Mouse (Mus musculus) fat pad, adult 2 months (tissue): ENCODE measurements around the gene Gm49384.
"Not testable (repeated sequence)": the region's sequence is repeated elsewhere in the genome, so short reads cannot be mapped to it uniquely, and the experiment has no call there.

Experiments used
- DNase-seq: peaks from one replicate; pipeline ENCODE4 v3.0.0-alpha.2; 2011; ENCODE audit warnings: low read depth, low spot score; ENCODE audit errors: extremely low read depth

The Gm49384 gene

DNA sequence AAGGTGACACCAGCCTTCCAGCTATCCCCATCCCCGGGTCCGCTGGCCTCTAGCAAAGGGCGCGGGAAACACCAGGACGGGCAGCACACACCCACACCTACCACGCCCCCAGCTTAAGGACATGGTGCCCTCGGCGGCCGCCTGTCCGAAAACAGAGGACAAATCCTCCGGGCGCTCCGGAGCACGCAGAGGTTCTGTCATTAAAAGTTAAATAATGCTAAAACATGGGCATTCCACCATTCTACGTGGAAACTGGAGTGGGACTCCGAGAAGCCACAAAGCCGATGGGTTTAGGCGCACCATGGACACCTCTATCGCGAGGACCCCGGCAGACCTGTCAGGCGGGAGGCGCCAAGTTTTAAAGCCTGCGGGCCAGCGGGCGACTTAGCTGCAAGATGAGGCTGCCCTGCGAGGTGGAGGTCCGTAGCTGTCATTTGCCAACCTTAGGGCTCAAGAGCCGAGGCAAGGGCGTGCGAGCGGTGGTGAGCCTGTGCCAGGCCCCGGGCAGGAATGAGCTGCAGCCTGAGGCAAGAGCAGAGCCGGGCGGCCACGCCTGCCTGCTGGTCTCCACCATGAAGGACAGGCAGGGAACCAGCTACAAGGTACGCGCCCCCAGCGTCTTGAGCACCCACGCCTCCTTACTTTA is 35.5 kb downstream of the Gm49384 start, which contains the start of gene Lrr1:
Gene Lrr1, plus strand, starts transcription at position 354 of the 646 bp plus-strand sequence.
- no peak for DNase-seq

DNA sequence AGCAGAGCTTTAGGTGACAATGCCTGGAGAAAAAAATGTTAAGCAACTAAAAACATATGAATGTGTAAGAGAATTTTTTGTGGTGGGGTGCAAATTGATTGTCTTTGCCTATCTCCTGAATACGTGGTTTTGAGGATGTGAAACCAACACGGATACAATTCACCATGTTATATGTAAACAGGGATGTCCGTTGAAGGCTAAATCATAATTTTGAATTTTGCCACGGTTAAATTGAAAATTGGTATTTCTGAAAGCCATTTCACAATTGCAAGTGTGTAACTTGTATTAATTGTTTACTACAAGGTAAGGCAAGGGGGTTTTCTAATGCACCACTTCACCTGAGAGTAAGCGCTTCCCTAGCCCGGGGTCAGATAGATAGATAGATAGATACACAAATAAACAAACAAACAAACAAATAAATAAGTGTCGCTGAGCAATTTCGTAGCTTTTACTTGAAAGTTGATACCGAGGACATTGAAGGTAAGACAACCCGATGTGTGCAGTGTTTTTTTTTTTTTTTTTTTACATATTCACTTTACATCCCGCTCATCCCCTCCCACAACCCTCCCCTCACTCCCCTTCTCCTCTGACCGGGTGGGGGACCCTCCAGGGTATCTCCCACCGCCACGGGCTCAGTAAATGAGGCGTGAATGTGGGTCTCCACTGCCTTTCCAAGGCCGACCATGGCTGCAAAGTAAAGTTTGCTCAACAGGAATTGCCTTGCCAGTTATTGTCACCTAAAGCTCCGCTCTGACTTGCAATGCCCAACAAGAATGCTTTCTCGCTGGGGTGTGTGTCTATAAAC is 36.2 kb downstream of the Gm49384 start:
- DNase-seq: no peak

DNA sequence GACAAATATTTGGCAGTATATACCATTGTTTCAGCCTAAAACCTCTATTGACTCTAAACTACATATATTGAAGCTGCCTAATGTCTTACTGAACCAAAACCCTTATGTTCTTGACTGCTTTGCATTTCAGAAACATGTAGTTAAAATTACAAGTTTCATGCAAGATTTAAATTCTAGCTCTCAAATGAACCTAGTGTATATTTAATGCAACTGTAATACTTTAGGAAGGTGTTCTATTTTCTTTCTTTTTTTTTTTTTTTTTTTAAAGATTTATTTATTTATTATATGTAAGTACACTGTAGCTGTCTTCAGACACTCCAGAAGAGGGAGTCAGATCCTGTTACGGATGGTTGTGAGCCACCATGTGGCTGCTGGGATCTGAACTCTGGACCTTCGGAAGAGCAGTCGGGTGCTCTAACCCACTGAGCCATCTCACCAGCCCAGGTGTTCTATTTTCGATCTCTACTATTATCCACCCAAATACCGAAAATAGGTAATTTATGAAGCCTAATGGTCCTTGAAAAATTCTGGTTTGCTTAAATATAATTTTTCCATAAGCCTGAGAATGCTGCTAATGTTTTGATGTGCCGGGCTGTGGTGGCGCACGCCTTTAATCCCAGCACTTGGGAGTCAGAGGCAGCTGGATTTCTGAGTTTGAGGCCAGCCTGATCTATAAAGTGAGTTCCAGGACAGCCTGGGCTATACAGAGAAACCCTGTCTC is 37.0 kb downstream of the Gm49384 start:
- not testable (repeated sequence) for DNase-seq

DNA sequence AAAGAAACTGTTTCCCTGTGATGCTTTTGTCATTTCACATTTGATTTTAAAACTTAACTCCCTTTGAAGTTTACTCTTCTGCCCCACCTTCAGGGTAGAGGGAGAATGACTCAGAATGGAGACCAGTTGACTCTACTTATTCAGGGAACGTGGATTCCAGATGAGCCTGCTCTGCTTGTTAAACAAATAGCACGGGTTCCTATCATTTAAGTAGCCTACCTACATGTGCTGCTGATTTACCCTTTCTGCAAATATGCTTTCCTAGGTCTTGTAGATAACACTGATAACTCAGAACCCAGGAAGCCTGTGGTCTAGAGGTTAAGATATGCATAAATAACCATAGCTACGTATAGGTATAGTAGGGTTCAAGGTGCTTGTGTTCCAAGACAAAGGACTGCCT is 39.2 kb downstream of the Gm49384 start:
- no peak for DNase-seq

DNA sequence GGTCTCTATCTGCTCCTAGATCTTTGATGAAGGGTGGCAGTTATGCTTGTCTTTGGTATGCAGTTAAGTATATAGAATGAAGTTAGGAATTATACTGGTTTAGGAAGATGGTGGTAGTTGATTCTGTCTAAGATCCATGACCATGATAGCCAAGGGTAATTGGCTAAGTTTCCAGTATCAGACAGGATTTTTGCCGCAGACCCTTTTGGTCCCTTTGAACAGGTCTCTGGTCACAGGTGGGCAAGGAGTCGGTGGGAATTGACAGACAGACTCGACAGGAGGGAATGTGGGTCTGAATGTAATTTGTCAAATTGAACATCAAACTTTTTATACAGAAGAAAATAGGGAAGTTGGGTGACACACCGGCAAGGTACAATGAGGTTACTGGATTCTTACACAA is 40.5 kb downstream of the Gm49384 start:
- DNase-seq: not testable (repeated sequence)

DNA sequence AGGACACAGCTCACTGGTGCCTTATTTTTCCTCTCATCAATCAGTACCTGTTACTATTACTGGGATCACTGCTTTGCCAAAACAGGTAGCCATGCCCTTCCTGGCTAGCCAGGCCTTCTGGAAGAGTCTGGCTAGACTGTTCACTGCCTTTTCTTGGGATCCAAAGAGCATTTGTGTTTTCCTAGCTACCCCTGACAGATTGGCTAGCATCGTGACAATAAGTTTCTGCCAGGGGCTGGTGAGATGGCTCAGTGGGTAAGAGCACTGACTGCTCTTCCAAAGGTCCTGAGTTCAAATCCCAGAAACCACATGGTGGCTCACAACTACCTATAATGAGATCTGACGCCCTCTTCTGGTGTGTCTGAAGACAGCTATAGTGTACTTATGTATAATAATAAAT is 43.4 kb downstream of the Gm49384 start:
- not testable (repeated sequence) for DNase-seq

DNA sequence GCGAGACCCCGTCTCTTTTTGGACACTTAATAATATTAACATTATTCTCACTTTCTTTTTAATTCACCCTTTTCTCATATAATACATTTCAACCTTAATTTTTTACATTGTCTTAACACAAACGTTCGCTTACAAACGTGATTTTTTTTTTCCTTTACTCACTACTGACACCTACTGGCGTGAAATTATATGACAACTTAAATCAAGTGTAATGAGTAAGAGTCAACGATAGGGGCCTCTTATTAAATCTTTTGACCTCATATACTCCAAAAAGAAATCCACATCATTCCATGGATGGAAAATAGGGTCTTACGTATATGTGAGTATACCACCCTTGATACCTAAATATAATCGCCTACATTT is 44.5 kb downstream of the Gm49384 start:
- DNase-seq: no peak

DNA sequence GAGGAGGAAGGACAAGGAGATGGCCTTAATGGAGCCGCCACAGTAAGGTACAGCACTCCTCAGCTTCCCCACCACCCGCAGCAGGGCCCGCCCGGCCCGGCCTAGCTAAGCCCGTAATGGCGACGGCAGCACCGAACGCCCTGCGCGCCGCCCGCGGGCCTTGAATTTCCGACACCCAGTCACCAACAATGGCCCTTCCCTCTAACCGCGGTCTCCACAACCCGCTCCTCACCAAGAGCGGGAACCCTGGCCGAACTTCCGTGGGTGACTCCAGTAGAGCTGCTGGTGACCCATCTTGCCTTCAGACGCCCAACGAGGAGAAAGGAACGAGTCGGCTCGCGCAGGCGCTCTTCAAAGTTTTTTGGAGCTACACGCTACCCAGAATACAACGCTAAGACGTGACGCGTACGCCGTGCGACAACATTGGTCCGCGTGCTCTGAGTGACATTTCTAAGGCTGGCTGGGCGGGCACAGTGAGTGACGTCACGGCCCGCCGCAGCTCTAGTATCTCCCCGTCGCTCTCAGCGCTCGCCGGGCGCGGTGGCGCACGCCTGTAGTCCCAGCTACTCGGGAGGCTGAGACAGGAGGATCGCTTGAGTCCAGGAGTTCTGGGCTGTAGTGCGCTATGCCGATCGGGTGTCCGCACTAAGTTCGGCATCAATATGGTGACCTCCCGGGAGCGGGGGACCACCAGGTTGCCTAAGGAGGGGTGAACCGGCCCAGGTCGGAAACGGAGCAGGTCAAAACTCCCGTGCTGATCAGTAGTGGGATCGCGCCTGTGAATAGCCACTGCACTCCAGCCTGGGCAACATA is 45.1 kb downstream of the Gm49384 start, which contains the start of gene Rps29:
Gene Rps29, minus strand, starts transcription at position 422 of the 813 bp plus-strand sequence.
- peak; percentile 87 for DNase-seq

DNA sequence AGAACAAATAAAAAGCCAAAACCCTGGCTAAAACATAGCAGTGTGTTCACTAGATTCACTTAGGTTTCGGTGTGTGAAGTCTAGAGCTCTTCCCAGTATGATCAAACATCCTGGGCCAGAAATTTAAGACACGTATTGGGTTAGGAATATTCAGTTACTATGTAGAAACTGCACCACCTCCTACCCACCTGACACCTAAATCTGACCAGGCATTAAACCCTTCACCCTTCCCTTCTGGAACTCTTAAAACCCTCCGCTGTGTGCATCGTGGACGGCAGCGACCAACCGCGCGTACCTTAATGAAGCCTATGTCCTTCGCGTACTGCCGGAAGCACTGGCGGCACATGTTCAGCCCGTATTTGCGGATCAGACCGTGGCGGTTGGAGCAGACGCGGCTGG is 45.7 kb downstream of the Gm49384 start:
- DNase-seq: no peak

DNA sequence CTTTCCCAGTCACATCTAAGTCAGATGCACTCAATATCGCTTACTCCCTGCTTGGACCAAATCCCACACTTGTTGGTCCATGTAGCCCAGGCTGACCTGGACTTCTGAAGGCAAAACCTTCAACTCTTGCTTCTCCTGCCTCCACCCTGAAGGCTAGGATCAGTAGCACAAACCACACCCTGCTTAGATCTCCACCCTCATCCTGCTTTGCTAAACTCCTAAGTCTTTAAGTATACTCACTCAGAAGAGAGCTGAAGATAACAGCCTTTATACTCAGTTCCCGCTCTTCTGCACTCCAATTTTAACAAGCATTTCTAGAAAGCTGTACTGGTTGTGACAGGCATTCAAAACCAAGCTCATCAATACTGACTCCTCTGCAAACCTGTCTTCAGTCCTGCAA is 47.0 kb downstream of the Gm49384 start:
- DNase-seq: no peak

DNA sequence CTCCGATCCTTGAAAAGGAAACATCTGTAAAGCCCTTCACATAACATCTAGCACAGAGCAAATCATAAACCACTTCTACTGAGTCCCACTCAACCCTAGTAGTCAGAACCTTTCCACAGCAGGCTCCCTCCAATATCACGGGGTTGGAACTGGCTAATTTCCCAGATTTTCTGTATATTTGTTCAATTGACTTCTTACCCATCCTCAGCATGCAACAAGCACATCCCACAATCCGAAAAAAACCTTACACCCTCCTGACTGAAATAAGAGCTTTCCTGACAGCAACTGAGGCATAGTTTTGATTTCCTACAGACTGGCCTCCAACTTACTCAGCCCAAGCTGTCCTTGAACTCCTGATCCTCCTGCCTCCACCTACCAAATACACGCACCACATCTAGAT is 47.6 kb downstream of the Gm49384 start:
- no peak for DNase-seq

DNA sequence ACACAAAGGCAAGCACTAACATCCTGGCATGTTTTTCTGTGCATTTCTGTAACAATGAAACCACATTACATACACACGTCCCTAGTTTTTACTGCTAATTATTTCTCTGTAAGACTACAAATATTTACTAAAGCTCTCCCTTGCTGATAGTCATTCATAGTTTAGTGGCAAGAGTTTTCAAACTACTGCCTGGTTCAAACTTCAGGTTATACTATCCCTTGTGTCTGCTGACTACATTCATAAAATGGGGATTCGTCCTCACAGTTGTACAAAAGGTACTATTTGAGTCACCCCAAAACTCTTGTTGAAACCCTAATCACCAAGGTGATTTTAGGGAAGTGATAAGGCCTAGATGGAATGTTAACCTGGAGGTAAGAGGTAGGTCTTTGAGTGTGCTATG is 48.1 kb downstream of the Gm49384 start:
- no peak for DNase-seq

DNA sequence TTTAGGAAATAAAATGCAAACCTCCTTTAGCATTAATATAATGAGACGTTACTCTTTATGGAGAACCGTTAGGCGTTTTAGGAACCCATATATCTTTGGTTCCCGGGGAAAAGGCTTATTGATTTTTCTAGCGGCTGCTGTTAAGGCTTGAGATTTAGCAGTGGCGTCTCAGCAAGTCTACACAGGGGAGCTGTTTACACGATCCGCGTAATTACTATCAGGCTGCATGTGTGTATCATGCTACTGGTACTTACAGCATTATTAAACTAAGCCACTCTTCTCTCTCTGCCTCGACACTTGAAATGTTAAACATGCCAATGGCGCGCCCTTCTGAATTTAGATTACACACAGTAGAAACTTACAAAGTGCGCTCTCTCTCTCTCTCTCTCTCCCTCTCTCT is 54.0 kb downstream of the Gm49384 start:
- no peak for DNase-seq

DNA sequence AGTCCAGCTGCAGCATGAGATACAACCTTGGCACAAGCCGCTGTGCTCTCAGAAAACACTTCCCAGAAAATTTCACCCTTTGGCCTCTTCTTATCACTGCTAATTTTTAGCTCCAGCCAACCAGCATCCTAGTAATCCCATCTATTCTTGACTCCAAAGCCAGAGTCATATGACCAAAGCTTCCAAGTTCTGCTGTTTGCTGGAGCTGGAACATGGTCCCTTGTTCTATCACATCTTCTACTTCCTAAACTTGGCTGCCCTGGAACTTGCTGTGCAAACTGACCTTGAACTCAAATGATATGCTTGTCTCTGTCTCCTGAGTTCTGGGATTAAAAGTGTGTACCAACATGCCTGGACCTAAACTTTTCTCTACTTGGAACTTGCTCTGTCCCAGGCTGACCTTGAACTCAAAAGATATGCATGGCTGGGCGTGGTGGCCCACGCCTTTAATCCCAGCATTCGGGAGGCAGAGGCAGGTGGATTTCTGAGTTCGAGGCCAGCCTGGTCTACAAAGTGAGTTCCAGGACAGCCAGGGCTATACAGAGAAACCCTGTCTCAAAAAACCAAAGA is 56.8 kb downstream of the Gm49384 start:
- DNase-seq: no peak

DNA sequence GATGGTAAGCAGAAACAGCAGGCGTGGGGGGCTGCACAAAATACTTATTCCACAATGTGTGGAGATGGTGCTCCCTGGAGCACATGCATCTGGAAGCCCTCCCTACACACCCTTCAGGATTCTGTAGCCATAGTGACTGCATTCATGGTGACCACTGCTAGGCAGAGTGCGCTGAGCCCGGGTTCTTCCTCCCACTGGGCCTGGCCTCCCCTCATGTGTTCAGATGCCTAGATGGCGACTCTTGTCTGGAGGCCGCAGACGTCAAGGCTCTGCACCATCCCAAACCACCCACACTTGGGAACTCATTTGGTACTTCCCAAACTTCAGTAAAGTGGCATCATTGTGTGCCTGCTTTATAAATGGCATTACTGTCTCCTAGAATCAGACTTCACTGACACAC is 60.6 kb downstream of the Gm49384 start:
- DNase-seq: no peak

DNA sequence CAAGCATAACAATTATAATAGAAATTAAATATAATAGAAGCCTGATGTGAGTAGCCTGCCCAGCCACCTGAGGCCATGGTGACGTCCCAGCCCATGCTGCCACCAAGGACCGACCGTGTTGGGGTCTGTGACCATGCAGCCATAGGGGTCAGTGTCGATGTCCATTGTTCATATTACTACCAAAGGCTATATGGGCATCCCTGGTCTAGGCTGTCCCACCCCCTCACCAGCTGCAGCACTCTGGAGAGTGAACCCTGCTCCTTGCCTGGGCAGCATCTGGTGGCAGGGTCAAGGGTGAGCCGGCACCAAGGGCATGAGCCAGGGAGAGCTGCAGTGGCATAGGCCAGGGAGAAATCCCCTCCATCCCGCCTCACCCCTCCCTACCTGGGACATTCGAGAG is 64.2 kb downstream of the Gm49384 start:
- DNase-seq: no peak
